Comparison of ENCODE assay signal across 14 mouse cellular contexts in genomic region chr4:121020040-121020790, GRCm38 (mm10).
DNase-seq lines count a peak whose midpoint lies in the region; ATAC-seq lines count a peak whose summit lies in the region.
"Had no signal": no experiment of that assay in that cellular context is flagged by ENCODE, and none has a peak within 500 bp of the region (broad histone marks: within the 10 kb centered on the region; RNA-seq: fewer than 3 reads in every experiment).

No protein-coding gene starts in this region.

- no peak for DNase-seq in frontal cortex, postnatal 14 days (ENCODE audit: low spot score in 2 of 2)
- DNase-seq in right cerebral cortex, adult 18-20 months = peak; percentile 79
- DNase-seq in right cerebral cortex, postnatal 4 days = no peak
- DNase-seq in kidney, postnatal 36 days = peak; percentile 25 to 52
- no peak for DNase-seq in thymus, postnatal 25 days
- DNase-seq in testis, postnatal 10 days (ENCODE audit: low spot score) = no peak
- DNase-seq: adrenal gland, postnatal 14 days; gastrocnemius, postnatal 10 days; lung, embryonic 14.5 days; thymus, postnatal 14 days had no signal

- ATAC-seq in frontal cortex, adult (ENCODE audit: low TSS enrichment) = peak; percentile 31; the same call in 1 of the 2 replicates
- ATAC-seq: CD4-positive, CD25-positive, alpha-beta regulatory T cell, adult 4 months; hindbrain, embryonic 16.5 days; midbrain, embryonic 15.5 days had no signal

Comparison
In these comparisons a context has a peak if more than half of its experiments do, and no peak if none do; other contexts are left out.
1. DNase-seq: peak in right cerebral cortex, adult 18-20 months (single experiment) and kidney, postnatal 36 days (2 of 2); none in frontal cortex, postnatal 14 days (0 of 2), right cerebral cortex, postnatal 4 days (single experiment), thymus, postnatal 25 days (single experiment) and testis, postnatal 10 days (single experiment).